Mouse (Mus musculus): ENCODE measurements around the gene Sun1. TPM values are rescaled to one million over a fixed set of nuclear protein-coding genes. Genes with fewer than 3 reads are reported as not detected.

The Sun1 gene
- polyA plus RNA-seq, 1 experiment: 74.1 TPM

DNA sequence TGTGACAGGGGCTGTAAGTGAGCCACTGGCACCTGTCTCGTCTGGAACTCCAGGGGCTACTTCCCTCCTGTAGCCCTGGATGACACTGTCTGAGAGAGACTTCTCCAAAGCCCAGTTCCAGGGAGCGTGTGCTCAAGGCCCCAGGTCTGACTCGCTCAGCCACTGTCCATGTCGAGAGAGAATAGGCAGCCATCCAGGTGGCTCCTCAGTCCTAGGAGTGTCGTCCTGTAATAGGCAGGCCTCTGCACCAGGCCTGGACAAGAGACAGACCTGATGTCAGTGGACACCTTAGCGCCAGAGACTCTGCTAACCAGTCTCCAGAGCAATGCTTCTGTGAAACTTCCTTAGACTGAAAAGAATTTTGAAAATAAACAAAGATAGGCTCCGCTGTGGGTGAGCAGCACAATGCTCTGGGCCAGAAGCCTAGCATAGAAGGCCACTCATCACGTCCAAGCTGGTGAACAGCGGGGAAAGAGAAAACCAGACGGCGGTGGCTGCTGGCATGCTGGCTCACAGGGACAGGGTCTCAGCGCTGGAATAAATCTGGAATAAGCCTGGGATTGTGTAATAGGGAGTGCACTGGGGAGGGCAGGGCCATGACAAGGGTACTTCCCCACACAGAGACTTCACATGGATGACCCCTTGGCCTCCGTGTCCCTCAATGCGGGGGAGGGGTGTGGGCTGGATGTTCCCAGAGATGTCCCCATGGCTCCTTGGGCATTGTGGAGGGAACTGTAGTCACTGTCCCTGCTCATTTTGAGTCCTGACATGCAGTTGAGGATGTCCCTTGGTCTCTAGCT is 85.9 kb downstream of the Sun1 start:
- no peak overlapping the region for H3K27ac ChIP-seq (ENCODE audit: insufficient read depth, low read length)
- no peak overlapping the region for H3K4me3 ChIP-seq (ENCODE audit: low read depth, low read length)
- peaks cover 5% of the 10 kb centered on the region for H3K4me1 ChIP-seq (ENCODE audit: control insufficient read depth, insufficient read depth, low read length)
- no peak overlapping the region for H3K9ac ChIP-seq (ENCODE audit: low read depth, poor library complexity, severe bottlenecking)
- no peaks in the 10 kb centered on the region for H3K27me3 ChIP-seq (ENCODE audit: control insufficient read depth, insufficient read depth, low read length, poor library complexity, severe bottlenecking)
- no peaks in the 10 kb centered on the region for H3K9me3 ChIP-seq (replicated peaks; ENCODE audit: control insufficient read depth, insufficient read depth, low read length, poor library complexity, severe bottlenecking)
- H3K36me3 ChIP-seq (ENCODE audit: control insufficient read depth, insufficient read depth, low read length, poor library complexity, severe bottlenecking): no peaks in the 10 kb centered on the region
- no peak for TF ChIP-seq CTCF (IDR thresholded peaks at IDR 0.05; ENCODE audit: low read depth, low read length)

DNA sequence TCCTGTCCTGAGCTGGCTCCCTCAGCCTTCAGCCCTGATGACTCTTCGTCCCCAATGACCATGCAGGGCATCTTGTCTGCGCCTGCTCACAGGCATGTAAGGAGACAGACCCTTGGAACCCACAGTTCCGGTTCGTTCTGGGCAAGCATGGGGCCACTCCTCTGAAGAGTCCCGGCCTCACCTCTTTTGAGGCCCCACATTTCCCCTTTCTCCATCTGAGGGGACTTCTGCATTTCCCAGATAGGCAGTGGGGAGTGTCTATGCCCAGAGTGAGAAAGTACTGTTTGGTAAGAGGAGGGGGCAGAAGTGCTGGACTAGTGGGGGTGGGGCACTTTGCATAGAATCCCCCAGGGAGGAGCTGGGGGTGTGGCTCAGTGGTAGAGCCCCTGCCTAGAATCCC is 86.7 kb downstream of the Sun1 start:
- no peak for TF ChIP-seq EP300 (IDR thresholded peaks at IDR 0.05; ENCODE audit: insufficient read depth, low read depth, low read length)
- no peak for TF ChIP-seq POLR2A (IDR thresholded peaks at IDR 0.05; ENCODE audit: insufficient read depth, low read length)
- TF ChIP-seq CTCF (IDR thresholded peaks at IDR 0.05; ENCODE audit: low read depth, low read length): no peak
- H3K27me3 ChIP-seq (ENCODE audit: control insufficient read depth, insufficient read depth, low read length, poor library complexity, severe bottlenecking): no peaks in the 10 kb centered on the region
- no peak overlapping the region for H3K9ac ChIP-seq (ENCODE audit: low read depth, poor library complexity, severe bottlenecking)
- peaks cover 5% of the 10 kb centered on the region for H3K4me1 ChIP-seq (ENCODE audit: control insufficient read depth, insufficient read depth, low read length)
- no peak overlapping the region for H3K27ac ChIP-seq (ENCODE audit: insufficient read depth, low read length)
- no peaks in the 10 kb centered on the region for H3K9me3 ChIP-seq (replicated peaks; ENCODE audit: control insufficient read depth, insufficient read depth, low read length, poor library complexity, severe bottlenecking)
- no peak overlapping the region for H3K4me3 ChIP-seq (ENCODE audit: low read depth, low read length)
- H3K36me3 ChIP-seq (ENCODE audit: control insufficient read depth, insufficient read depth, low read length, poor library complexity, severe bottlenecking): no peaks in the 10 kb centered on the region

DNA sequence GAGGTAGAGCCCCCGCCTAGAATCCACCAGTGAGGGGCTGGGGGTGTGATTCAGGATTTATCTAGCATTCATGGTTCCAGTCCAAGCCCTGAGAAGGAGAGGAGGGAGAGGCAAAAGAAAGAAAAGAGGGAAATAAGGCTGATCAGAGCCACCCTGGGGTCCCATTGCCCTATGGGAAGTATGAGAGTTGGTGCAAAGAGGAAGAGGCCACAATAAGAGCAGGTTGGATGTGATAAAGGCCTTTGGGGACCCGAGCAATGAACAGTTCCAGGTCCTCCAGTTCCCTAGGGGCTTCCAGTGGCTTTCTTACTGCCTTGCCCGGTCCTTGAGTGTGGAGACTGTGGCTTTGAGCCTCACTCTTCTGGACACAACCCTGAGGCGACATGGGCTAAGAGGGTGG is 87.3 kb downstream of the Sun1 start:
- Histone ChIP-seq H3K4me1 (ENCODE audit: control insufficient read depth, insufficient read depth, low read length) (peaks cover 5% of the 10 kb centered on the region), H3K36me3 (ENCODE audit: control insufficient read depth, insufficient read depth, low read length, poor library complexity, severe bottlenecking) (no peaks in the 10 kb centered on the region), H3K27me3 (ENCODE audit: control insufficient read depth, insufficient read depth, low read length, poor library complexity, severe bottlenecking) (no peaks in the 10 kb centered on the region), H3K9ac (ENCODE audit: low read depth, poor library complexity, severe bottlenecking) (no peak overlapping the region), H3K27ac (ENCODE audit: insufficient read depth, low read length) (no peak overlapping the region; the same call in 1 of the 2 replicates), H3K9me3 (replicated peaks; ENCODE audit: control insufficient read depth, insufficient read depth, low read length, poor library complexity, severe bottlenecking) (no peaks in the 10 kb centered on the region), H3K4me3 (ENCODE audit: low read depth, low read length) (no peak overlapping the region)
- TF ChIP-seq EP300 (IDR thresholded peaks at IDR 0.05; ENCODE audit: insufficient read depth, low read depth, low read length): no peak
- TF ChIP-seq CTCF (IDR thresholded peaks at IDR 0.05; ENCODE audit: low read depth, low read length): no peak
- TF ChIP-seq POLR2A (IDR thresholded peaks at IDR 0.05; ENCODE audit: insufficient read depth, low read length): no peak

DNA sequence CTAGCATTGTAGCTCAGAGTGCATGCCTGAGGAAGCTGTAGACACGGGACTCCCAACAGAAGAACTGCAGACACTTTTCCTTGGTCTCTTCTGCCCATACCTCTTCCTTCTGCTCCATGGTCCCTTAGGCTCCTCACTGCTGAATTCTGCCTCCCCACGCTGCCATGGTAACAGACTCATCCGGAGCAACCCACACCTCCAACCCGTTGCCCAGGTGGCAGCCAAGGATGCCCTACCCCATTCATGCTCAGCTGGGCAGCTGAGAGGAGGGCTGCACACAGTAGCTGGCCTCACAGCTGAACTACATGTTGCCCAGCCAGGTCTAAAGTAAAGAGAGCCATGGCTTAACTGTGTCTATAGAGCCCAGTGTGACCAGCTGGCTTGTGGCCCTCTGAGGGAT is 88.2 kb downstream of the Sun1 start:
- H3K9me3 ChIP-seq (replicated peaks; ENCODE audit: control insufficient read depth, insufficient read depth, low read length, poor library complexity, severe bottlenecking): no peaks in the 10 kb centered on the region
- no peak overlapping the region for H3K4me3 ChIP-seq (ENCODE audit: low read depth, low read length)
- H3K9ac ChIP-seq (ENCODE audit: low read depth, poor library complexity, severe bottlenecking): no peak overlapping the region
- H3K27me3 ChIP-seq (ENCODE audit: control insufficient read depth, insufficient read depth, low read length, poor library complexity, severe bottlenecking): no peaks in the 10 kb centered on the region
- H3K4me1 ChIP-seq (ENCODE audit: control insufficient read depth, insufficient read depth, low read length): peaks cover 5% of the 10 kb centered on the region
- no peak overlapping the region for H3K27ac ChIP-seq (ENCODE audit: insufficient read depth, low read length)
- H3K36me3 ChIP-seq (ENCODE audit: control insufficient read depth, insufficient read depth, low read length, poor library complexity, severe bottlenecking): no peaks in the 10 kb centered on the region
- TF ChIP-seq POLR2A (IDR thresholded peaks at IDR 0.05; ENCODE audit: insufficient read depth, low read length): no peak
- no peak for TF ChIP-seq EP300 (IDR thresholded peaks at IDR 0.05; ENCODE audit: insufficient read depth, low read depth, low read length)
- TF ChIP-seq CTCF (IDR thresholded peaks at IDR 0.05; ENCODE audit: low read depth, low read length): no peak

DNA sequence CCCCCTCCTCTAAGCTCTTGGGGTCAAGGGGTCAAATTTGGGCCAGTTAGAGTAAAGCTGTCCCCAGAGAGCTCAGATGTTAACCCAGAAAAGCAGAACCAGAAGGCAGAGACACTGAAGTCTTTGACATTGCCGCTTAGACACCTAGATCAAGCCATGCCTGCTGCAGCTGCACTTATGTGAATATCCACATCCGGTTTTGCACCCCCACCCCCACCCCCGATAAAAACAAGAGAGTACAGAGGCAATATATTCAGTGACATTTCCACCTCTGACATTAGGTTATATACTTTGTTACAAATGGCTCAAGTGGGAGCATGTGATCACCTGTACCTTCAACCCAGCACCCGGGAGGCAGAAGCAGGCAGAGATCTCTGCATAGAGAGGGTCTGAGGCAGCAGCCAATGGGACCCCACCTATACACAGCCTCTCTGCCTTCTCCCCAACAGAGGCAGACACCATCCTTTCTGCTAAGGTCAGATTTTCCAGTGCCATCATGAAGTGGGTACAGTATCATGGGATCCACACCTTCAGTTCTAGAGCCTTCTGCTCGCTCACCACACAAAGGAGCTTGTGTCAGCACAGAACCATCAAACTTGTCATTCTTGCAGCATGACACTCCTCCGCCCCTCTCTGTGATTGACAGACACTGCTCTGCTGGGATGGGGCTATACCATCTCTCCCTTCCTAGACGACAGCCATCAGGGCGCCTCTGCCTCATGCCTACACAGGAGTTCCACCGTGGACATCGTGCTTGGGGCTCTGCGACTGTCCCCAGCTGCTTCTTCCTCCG is 90.2 kb downstream of the Sun1 start:
- Histone ChIP-seq H3K9me3 (replicated peaks; ENCODE audit: control insufficient read depth, insufficient read depth, low read length, poor library complexity, severe bottlenecking) (no peaks in the 10 kb centered on the region), H3K36me3 (ENCODE audit: control insufficient read depth, insufficient read depth, low read length, poor library complexity, severe bottlenecking) (no peaks in the 10 kb centered on the region), H3K9ac (ENCODE audit: low read depth, poor library complexity, severe bottlenecking) (no peak overlapping the region), H3K4me3 (ENCODE audit: low read depth, low read length) (no peak overlapping the region), H3K27ac (ENCODE audit: insufficient read depth, low read length) (no peak overlapping the region), H3K27me3 (ENCODE audit: control insufficient read depth, insufficient read depth, low read length, poor library complexity, severe bottlenecking) (no peaks in the 10 kb centered on the region), H3K4me1 (ENCODE audit: control insufficient read depth, insufficient read depth, low read length) (peaks cover 2% of the 10 kb centered on the region)
- TF ChIP-seq POLR2A (IDR thresholded peaks at IDR 0.05; ENCODE audit: insufficient read depth, low read length) (no peak), CTCF (IDR thresholded peaks at IDR 0.05; ENCODE audit: low read depth, low read length) (no peak), EP300 (IDR thresholded peaks at IDR 0.05; ENCODE audit: insufficient read depth, low read depth, low read length) (no peak)

All from ES-Bruce4 (cell line).